Mouse (Mus musculus): Measurements from ENCODE around the gene Ocln. TPM values are rescaled to one million over a fixed set of nuclear protein-coding genes. Genes with fewer than 3 reads are reported as not detected.
A peak's percentile ranks its signal among the peaks of the same experiment; 100 is the strongest.

Ocln gene
- polyA plus RNA-seq, 1 experiment from 2014 or later: 7.4 TPM

DNA sequence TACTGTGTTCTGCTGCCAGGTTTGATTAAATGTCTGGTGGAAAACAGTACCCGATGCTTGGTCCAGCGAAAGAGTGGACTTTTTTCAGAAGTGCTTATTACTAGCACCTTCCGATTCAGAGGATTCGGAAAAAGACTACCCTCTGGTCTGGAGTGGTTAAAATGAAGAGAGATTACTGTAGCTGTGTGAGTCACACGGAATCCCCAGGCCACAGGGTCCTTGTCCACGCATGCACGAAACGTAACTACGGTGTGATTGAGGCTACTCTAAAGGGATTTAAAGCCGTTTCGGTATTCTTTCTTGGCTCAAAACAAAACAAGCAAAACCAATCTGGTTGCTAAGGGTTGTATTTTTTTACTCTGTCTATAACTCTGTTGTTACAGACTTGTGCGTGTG lies 522 bp upstream of the Ocln start:
- DNase-seq (ENCODE audit: low spot score) (no peak), ATAC-seq (ENCODE audit: low read depth) (no peak)
- peak overlapping the region; percentile 57; the same call in 1 of the 2 replicates for H3K9ac ChIP-seq (ENCODE audit: low read depth, low read length)
- no peak overlapping the region for H3K27ac ChIP-seq (replicated peaks; ENCODE audit: low read depth, low read length)
- peaks cover 46% of the 10 kb centered on the region for H3K27me3 ChIP-seq (replicated peaks; ENCODE audit: control insufficient read depth, insufficient read depth, low read length)
- 5% methylated on average over 12 of the region's 12 CpGs for WGBS
- H3K4me2 ChIP-seq (ENCODE audit: low read depth, low read length): peak overlapping the region; percentile 99
- no peaks in the 10 kb centered on the region for H3K36me3 ChIP-seq (ENCODE audit: control insufficient read depth, insufficient read depth, low read length)
- peak overlapping the region; percentile 53 for H3K4me3 ChIP-seq (ENCODE audit: low read depth, low read length)
- H3K9me3 ChIP-seq (ENCODE audit: control insufficient read depth, low read length): no peaks in the 10 kb centered on the region
- H3K4me1 ChIP-seq (ENCODE audit: control insufficient read depth, insufficient read depth, low read length): peaks cover 5% of the 10 kb centered on the region; the same call in 1 of the 2 replicates

DNA sequence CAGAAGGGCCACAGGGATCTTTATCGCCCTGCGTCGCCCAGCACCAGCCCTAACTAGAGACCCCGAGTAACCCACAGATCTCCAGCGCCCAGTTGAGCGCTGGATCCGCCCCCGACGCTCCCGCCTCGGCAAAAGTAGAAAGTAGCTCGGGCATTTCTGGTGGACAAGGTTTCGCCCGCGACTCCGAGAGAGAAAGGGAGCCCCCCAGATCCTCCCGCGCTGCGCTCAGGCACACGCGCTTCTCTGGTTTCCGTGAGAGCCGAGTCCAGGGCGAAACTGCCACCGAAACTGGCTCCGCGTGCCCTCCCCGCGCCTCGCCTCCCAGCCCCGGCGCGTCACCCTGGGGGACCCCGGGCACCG lies 529 bp downstream of the Ocln start:
- Histone ChIP-seq H3K4me1 (ENCODE audit: control insufficient read depth, insufficient read depth, low read length) (peaks cover 5% of the 10 kb centered on the region; the same call in 1 of the 2 replicates), H3K9me3 (ENCODE audit: control insufficient read depth, low read length) (no peaks in the 10 kb centered on the region), H3K27me3 (replicated peaks; ENCODE audit: control insufficient read depth, insufficient read depth, low read length) (peaks cover 46% of the 10 kb centered on the region), H3K4me3 (ENCODE audit: low read depth, low read length) (peak overlapping the region; percentile 53), H3K9ac (ENCODE audit: low read depth, low read length) (peak overlapping the region; percentile 57), H3K27ac (replicated peaks; ENCODE audit: low read depth, low read length) (peak overlapping the region; percentile 19), H3K4me2 (ENCODE audit: low read depth, low read length) (peak overlapping the region; percentile 99), H3K36me3 (ENCODE audit: control insufficient read depth, insufficient read depth, low read length) (no peaks in the 10 kb centered on the region)
- WGBS: 0% methylated on average over 17 of the region's 35 CpGs
- DNase-seq (ENCODE audit: low spot score) (peak; percentile 8), ATAC-seq (ENCODE audit: low read depth) (peak; percentile 15; the same call in 1 of the 2 replicates)

DNA sequence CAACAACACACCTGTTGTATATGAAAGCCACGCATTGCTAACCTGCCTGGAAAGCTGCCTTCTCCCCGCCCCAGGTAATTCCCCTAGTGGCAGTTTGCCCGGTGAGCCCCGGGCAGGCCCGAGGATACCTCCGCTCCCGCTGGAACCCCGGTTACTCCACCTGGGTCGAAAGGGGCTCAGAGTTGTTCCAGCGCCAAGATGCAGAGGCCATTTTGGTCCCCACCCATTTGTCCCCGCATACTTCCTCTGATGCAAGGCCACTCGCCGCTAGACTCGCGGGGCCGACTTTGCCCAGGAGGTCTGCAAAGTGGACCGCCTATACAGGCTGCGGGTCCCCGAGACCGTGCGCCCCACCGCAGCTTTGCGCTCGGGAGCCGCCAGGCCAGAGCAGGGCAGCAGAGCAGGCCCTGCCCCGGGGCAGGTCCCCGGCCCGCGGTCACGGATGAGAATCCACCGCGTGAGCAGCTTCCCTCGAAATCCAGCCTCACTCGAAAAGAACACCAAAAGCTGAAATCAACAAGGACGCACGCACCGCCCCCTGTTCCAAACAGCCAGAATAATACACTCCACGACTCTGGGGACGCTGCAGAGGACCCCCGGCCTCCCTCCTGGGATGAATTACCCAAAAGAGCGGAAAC lies 1.0 kb downstream of the Ocln start:
- DNase-seq (ENCODE audit: low spot score): peak; percentile 10

DNA sequence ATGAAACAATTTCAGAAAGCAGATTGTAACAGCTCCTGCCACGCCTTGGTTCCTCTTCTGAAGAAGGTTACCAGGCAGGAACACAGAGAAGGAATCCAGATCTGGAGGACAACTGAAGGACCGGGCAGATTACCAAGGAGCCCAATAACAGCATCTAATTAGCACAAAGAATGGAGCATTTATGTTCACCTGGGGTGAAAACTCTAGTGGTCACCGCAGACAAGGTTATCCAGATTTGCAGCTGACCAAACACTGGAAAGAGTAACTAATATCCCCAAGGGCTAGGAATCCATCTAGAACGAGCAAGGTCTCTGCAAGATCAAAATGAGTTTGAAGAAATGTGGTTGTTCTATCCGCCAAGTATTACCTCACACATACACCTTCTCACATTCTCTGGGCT lies 5.2 kb downstream of the Ocln start:
- Histone ChIP-seq H3K9me3 (ENCODE audit: control insufficient read depth, low read length) (no peaks in the 10 kb centered on the region), H3K4me3 (ENCODE audit: low read depth, low read length) (no peak overlapping the region), H3K4me1 (ENCODE audit: control insufficient read depth, insufficient read depth, low read length) (peaks cover 5% of the 10 kb centered on the region; the same call in 1 of the 2 replicates), H3K36me3 (ENCODE audit: control insufficient read depth, insufficient read depth, low read length) (no peaks in the 10 kb centered on the region), H3K9ac (ENCODE audit: low read depth, low read length) (no peak overlapping the region), H3K27me3 (replicated peaks; ENCODE audit: control insufficient read depth, insufficient read depth, low read length) (peaks cover 24% of the 10 kb centered on the region), H3K4me2 (ENCODE audit: low read depth, low read length) (no peak overlapping the region), H3K27ac (replicated peaks; ENCODE audit: low read depth, low read length) (no peak overlapping the region)
- 81% methylated on average over 5 of the region's 5 CpGs for WGBS
- DNase-seq (ENCODE audit: low spot score) (no peak), ATAC-seq (ENCODE audit: low read depth) (no peak)

More for the DNA sequence above, 1.0 kb downstream of the Ocln start:
- Histone ChIP-seq H3K9ac (ENCODE audit: low read depth, low read length) (peak overlapping the region; percentile 57), H3K4me3 (ENCODE audit: low read depth, low read length) (peak overlapping the region; percentile 53), H3K27me3 (replicated peaks; ENCODE audit: control insufficient read depth, insufficient read depth, low read length) (peaks cover 46% of the 10 kb centered on the region), H3K36me3 (ENCODE audit: control insufficient read depth, insufficient read depth, low read length) (no peaks in the 10 kb centered on the region), H3K4me1 (ENCODE audit: control insufficient read depth, insufficient read depth, low read length) (peaks cover 5% of the 10 kb centered on the region; the same call in 1 of the 2 replicates), H3K4me2 (ENCODE audit: low read depth, low read length) (peak overlapping the region; percentile 99), H3K9me3 (ENCODE audit: control insufficient read depth, low read length) (no peaks in the 10 kb centered on the region), H3K27ac (replicated peaks; ENCODE audit: low read depth, low read length) (peak overlapping the region; percentile 19; the same call in 1 of the 2 replicates)
- peak; percentile 51; the same call in 1 of the 2 replicates for ATAC-seq (ENCODE audit: low read depth)
- under 1% methylated on average over 41 of the region's 41 CpGs for WGBS

DNA sequence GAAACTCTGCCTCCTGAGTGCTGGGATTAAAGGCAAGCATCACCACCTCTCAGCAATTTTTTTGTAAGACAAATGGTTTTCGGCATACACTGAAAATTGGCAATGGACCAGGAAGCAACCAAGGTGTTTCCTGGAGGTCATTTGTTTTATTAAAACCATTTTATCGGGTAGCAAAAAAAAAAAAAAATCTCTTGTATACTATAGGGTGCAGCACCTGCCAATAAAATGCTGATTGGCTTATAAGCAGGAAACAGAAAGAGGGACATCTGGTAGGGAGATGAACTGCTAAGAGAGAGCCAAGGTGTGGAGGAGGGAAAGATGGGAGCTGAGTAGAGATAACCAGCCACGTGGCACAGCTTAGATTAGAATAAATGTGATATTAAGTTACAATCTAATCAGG lies 7.0 kb downstream of the Ocln start:
- Histone ChIP-seq H3K27me3 (replicated peaks; ENCODE audit: control insufficient read depth, insufficient read depth, low read length) (peaks cover 7% of the 10 kb centered on the region), H3K27ac (replicated peaks; ENCODE audit: low read depth, low read length) (no peak overlapping the region), H3K9ac (ENCODE audit: low read depth, low read length) (no peak overlapping the region), H3K4me3 (ENCODE audit: low read depth, low read length) (no peak overlapping the region), H3K36me3 (ENCODE audit: control insufficient read depth, insufficient read depth, low read length) (no peaks in the 10 kb centered on the region), H3K9me3 (ENCODE audit: control insufficient read depth, low read length) (no peaks in the 10 kb centered on the region), H3K4me1 (ENCODE audit: control insufficient read depth, insufficient read depth, low read length) (no peaks in the 10 kb centered on the region), H3K4me2 (ENCODE audit: low read depth, low read length) (no peak overlapping the region)
- ATAC-seq (ENCODE audit: low read depth) (no peak), DNase-seq (ENCODE audit: low spot score) (no peak)
- 77% methylated on average over 3 of the region's 3 CpGs for WGBS

DNA sequence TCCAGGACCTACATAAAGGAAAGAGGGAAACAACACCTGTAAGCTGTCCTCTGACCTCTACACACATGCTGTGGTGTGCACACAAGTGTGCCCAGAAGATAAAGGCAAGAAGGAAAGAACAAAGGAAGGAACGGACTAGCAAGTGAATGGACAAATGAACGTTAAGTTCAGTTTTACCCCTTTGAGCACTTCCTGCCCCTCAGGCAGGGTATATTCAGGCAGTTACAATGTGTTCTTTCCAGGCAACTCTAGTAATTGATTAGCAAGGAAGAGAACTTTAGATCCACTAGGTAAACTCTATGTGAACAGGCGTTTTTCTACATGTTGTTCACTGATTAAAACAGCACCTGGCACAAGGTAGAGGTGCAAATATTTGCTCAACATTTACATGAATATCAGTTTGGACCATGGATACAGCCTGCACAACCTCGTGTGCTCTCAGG lies 8.3 kb downstream of the Ocln start:
- no peak overlapping the region for H3K4me3 ChIP-seq (ENCODE audit: low read depth, low read length)
- 69% methylated on average over 4 of the region's 4 CpGs for WGBS
- no peaks in the 10 kb centered on the region for H3K4me1 ChIP-seq (ENCODE audit: control insufficient read depth, insufficient read depth, low read length)
- no peak overlapping the region for H3K9ac ChIP-seq (ENCODE audit: low read depth, low read length)
- H3K27me3 ChIP-seq (replicated peaks; ENCODE audit: control insufficient read depth, insufficient read depth, low read length): no peaks in the 10 kb centered on the region
- no peak overlapping the region for H3K27ac ChIP-seq (replicated peaks; ENCODE audit: low read depth, low read length)
- no peak overlapping the region for H3K4me2 ChIP-seq (ENCODE audit: low read depth, low read length)
- ATAC-seq (ENCODE audit: low read depth) (no peak), DNase-seq (ENCODE audit: low spot score) (no peak)
- H3K36me3 ChIP-seq (ENCODE audit: control insufficient read depth, insufficient read depth, low read length): no peaks in the 10 kb centered on the region
- H3K9me3 ChIP-seq (ENCODE audit: control insufficient read depth, low read length): no peaks in the 10 kb centered on the region

DNA sequence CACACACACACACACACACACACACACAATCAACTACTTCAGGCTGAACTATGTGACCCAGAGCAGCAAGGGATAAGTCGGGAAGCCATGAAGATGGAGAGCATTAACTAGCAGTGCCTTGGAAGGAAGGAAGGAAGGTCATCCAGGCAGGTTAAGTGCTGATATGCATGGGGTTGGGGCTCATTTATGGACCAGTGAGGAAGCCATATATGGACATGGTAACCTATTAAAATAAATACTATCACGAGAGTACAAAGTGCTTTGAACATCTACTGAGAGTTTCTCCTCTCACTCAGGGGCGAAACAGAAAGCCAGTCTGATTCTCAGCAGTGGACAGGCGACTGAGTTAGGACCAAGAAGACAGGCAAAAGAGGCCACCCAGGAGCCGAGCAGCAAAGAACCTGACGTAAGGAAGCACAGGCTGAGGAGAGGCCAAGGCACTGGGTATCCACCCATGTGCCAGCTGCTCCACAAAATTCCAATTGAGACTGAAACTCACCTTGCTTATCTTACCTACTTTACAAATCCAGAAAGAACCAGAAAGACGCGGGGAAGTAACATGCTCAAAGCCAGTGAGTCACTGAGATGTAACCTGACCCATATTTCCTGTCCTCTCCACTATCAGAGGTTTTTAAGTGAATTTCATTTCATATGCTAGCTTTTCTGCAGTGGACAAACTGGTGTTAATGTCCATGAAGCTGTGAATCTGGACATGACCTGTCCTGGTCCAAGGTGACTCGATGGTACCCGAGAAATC lies 9.3 kb downstream of the Ocln start:
- H3K4me3 ChIP-seq (ENCODE audit: low read depth, low read length): no peak overlapping the region
- ATAC-seq (ENCODE audit: low read depth) (no peak), DNase-seq (ENCODE audit: low spot score) (no peak)
- H3K9me3 ChIP-seq (ENCODE audit: control insufficient read depth, low read length): no peaks in the 10 kb centered on the region
- H3K9ac ChIP-seq (ENCODE audit: low read depth, low read length): no peak overlapping the region
- WGBS: 73% methylated on average over 10 of the region's 10 CpGs
- H3K27ac ChIP-seq (replicated peaks; ENCODE audit: low read depth, low read length): no peak overlapping the region
- no peaks in the 10 kb centered on the region for H3K27me3 ChIP-seq (replicated peaks; ENCODE audit: control insufficient read depth, insufficient read depth, low read length)
- H3K36me3 ChIP-seq (ENCODE audit: control insufficient read depth, insufficient read depth, low read length): no peaks in the 10 kb centered on the region
- no peak overlapping the region for H3K4me2 ChIP-seq (ENCODE audit: low read depth, low read length)
- H3K4me1 ChIP-seq (ENCODE audit: control insufficient read depth, insufficient read depth, low read length): no peaks in the 10 kb centered on the region

DNA sequence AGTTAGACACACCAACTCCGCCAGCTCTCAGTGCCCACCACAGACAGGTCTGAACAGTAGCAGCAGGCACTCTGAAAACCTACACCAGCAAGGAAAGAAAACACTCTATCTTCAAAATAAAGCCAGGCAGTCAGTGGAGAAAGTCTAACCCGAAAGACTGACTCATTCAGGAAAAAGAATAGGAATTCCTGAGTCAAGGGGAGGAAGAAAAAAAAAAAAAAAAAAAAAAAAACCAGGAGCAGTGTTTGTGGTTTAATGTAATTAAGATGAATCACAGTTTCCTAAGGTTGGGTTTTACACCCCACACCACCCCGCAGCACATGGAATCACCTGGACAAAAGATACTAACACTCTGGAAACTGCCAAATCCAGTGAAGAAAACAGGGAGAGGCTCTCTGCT lies 16.4 kb downstream of the Ocln start:
- no peak for ATAC-seq (ENCODE audit: low read depth)
- no peak overlapping the region for H3K4me2 ChIP-seq (ENCODE audit: low read depth, low read length)
- no peak overlapping the region for H3K27ac ChIP-seq (replicated peaks; ENCODE audit: low read depth, low read length)
- H3K4me3 ChIP-seq (ENCODE audit: low read depth, low read length): no peak overlapping the region
- H3K27me3 ChIP-seq (replicated peaks; ENCODE audit: control insufficient read depth, insufficient read depth, low read length): no peaks in the 10 kb centered on the region
- H3K9me3 ChIP-seq (ENCODE audit: control insufficient read depth, low read length): no peaks in the 10 kb centered on the region
- H3K4me1 ChIP-seq (ENCODE audit: control insufficient read depth, insufficient read depth, low read length): no peaks in the 10 kb centered on the region
- WGBS: 78% methylated on average over 3 of the region's 3 CpGs
- no peaks in the 10 kb centered on the region for H3K36me3 ChIP-seq (ENCODE audit: control insufficient read depth, insufficient read depth, low read length)
- H3K9ac ChIP-seq (ENCODE audit: low read depth, low read length): no peak overlapping the region
- DNase-seq (ENCODE audit: low spot score): no peak
